Mouse (Mus musculus) hindbrain, postnatal 0 days (tissue): ENCODE measurements at regions not wholly inside any gene's neighbourhood (a gene's known extent, or its start where the extent isn't known, plus 50 kb on each side); places are given as distances from the start of the nearest gene placed in this dataset.
A peak's percentile ranks its signal among the peaks of the same experiment; 100 is the strongest.

ENCODE experiments used
- ATAC-seq: fragments of 200-750 bp; cut with Nextera tagmentation; 2 replicates; pipeline ENCODE4 v1.8.0; 2017; ENCODE audit warnings: mild to moderate bottlenecking, moderate TSS enrichment, moderate library complexity
- DNase-seq: peaks from one replicate; pipeline ENCODE4 v3.0.0-alpha.2; 2015; ENCODE audit warnings: low spot score
- H3K27ac ChIP-seq: fragments of 300-500 bp; sonication (generic); 2 replicates; pipeline ENCODE4 v1.5.1; 2014; ENCODE audit warnings: mild to moderate bottlenecking
- H3K27me3 ChIP-seq: fragments of 300-500 bp; sonication (generic); 2 replicates; pipeline ENCODE4 v1.6.1; 2014; ENCODE audit warnings: low read length, mixed read lengths; ENCODE audit not compliant: insufficient read depth
- H3K36me3 ChIP-seq: fragments of 300-500 bp; sonication (generic); 2 replicates; pipeline ENCODE4 v1.6.1; 2014; ENCODE audit warnings: low read length, mixed read lengths; ENCODE audit not compliant: insufficient read depth
- H3K4me1 ChIP-seq: fragments of 300-500 bp; sonication (generic); 2 replicates; pipeline ENCODE4 v1.6.1; 2014; ENCODE audit warnings: antibody characterized with exemption, low read length, mixed read lengths; ENCODE audit not compliant: insufficient read depth
- H3K4me2 ChIP-seq: fragments of 300-500 bp; sonication (generic); 2 replicates; pipeline ENCODE4 v1.6.1; 2014; ENCODE audit warnings: low read depth, mild to moderate bottlenecking, low read length, moderate library complexity, mixed read lengths
- H3K4me3 ChIP-seq: fragments of 300-500 bp; sonication (generic); 2 replicates; pipeline ENCODE4 v1.5.1; 2014; ENCODE audit warnings: low read length
- H3K9ac ChIP-seq: fragments of 300-500 bp; sonication (generic); replicated peaks from 2 replicates; pipeline ENCODE4 v1.6.1; 2014; ENCODE audit warnings: mild to moderate bottlenecking, low read length, moderate library complexity, mixed read lengths
- H3K9me3 ChIP-seq: fragments of 300-500 bp; sonication (generic); 2 replicates; pipeline ENCODE4 v1.6.1; 2016; ENCODE audit warnings: low read length, mixed read lengths
- CTCF ChIP-seq: IDR thresholded peaks from 2 replicates; pipeline ENCODE4 v1.5.1; 2016; ENCODE audit warnings: antibody characterized with exemption, control low read depth, low read depth
- WGBS: fragments of 180-500 bp; shearing (Covaris S2); extraction: QIAGEN DNeasy Blood & Tissue Kit; methylation state at CpG from one replicate; pipeline ENCODE4 v1.1.7; 2014; 5-methylcytosine and 5-hydroxymethylcytosine counted together

- Histone ChIP-seq H3K4me2 (no peak overlapping the region), H3K9ac (no peak overlapping the region), H3K27ac (no peak overlapping the region), H3K27me3 (no peaks in the 10 kb centered on the region), H3K4me3 (no peak overlapping the region), H3K36me3 (no peaks in the 10 kb centered on the region), H3K9me3 (no peaks in the 10 kb centered on the region), H3K4me1 (no peaks in the 10 kb centered on the region)
- WGBS = 66% methylated on average over 1 of the region's 1 CpGs
- no peak for DNase-seq
- ATAC-seq = no peak
- TF ChIP-seq CTCF = no peak
These were observed 64.9 kb upstream of the Igsf10 start for GRCm38 (mm10) chr3:59409131-59409530.

- ATAC-seq = peak; percentile 80
- DNase-seq = peak; percentile 41
- no peak for TF ChIP-seq CTCF
- no peaks in the 10 kb centered on the region for H3K36me3 ChIP-seq
- H3K4me3 ChIP-seq = no peak overlapping the region
- H3K4me2 ChIP-seq = no peak overlapping the region
- no peaks in the 10 kb centered on the region for H3K27me3 ChIP-seq
- no peaks in the 10 kb centered on the region for H3K9me3 ChIP-seq
- H3K9ac ChIP-seq = no peak overlapping the region
- no peak overlapping the region for H3K27ac ChIP-seq
- H3K4me1 ChIP-seq = no peaks in the 10 kb centered on the region
- 79% methylated on average over 3 of the region's 3 CpGs for WGBS
These were observed 61.8 kb upstream of the Igsf10 start for GRCm38 (mm10) chr3:59406035-59406434.

GRCm38 (mm10) chr3:59401856-59402255 is 57.7 kb upstream of the Igsf10 start:
- no peak for TF ChIP-seq CTCF
- Histone ChIP-seq H3K4me1 (no peaks in the 10 kb centered on the region), H3K36me3 (no peaks in the 10 kb centered on the region), H3K27ac (no peak overlapping the region), H3K4me2 (no peak overlapping the region), H3K4me3 (no peak overlapping the region), H3K27me3 (no peaks in the 10 kb centered on the region), H3K9me3 (no peaks in the 10 kb centered on the region), H3K9ac (no peak overlapping the region)
- WGBS = 60% methylated on average over 5 of the region's 5 CpGs
- ATAC-seq = peak; percentile 95
- peak; percentile 71 for DNase-seq

- Histone ChIP-seq H3K4me2 (no peak overlapping the region), H3K4me1 (no peaks in the 10 kb centered on the region), H3K27me3 (no peaks in the 10 kb centered on the region), H3K4me3 (no peak overlapping the region), H3K27ac (no peak overlapping the region), H3K9me3 (no peaks in the 10 kb centered on the region), H3K36me3 (no peaks in the 10 kb centered on the region), H3K9ac (no peak overlapping the region)
- ATAC-seq (peak; percentile 49), DNase-seq (no peak)
- no peak for TF ChIP-seq CTCF
- 84% methylated on average over 4 of the region's 4 CpGs for WGBS
These were observed 57.2 kb upstream of the Igsf10 start for GRCm38 (mm10) chr3:59401425-59401824.
